Mouse (Mus musculus) megakaryocyte progenitor cell, adult 5-6 weeks (primary cell): Measurements from ENCODE around the gene Ccdc171. TPM values are rescaled to one million over a fixed set of nuclear protein-coding genes. Genes with fewer than 3 reads are reported as not detected.
A peak's percentile ranks its signal among the peaks of the same experiment; 100 is the strongest.

Source experiments
- ATAC-seq: replicated peaks from 2 replicates; pipeline ENCODE4 v1.8.0; 2016; ENCODE audit warnings: mild to moderate bottlenecking, moderate TSS enrichment, inconsistent platforms; ENCODE audit not compliant: poor library complexity
- total RNA-seq, 2 experiments: library from RNA; stranded (forward) in 1 of 2; stranded (reverse) in 1 of 2; fragments of 157-497, 149-512 nt in 1 of 2; fragments of 200-1000 nt in 1 of 2; gene quantifications; 2 replicates each; pipeline versions ENCODE4 v1.2.3 to v1.2.4; 2015 to 2017

The Ccdc171 gene
- total RNA-seq, 2 experiments from 2014 or later, result 5.9 to 6.2 TPM

GRCm38 (mm10) chr4:83780044-83780443 is 254.7 kb downstream of the Ccdc171 start:
- ATAC-seq, result no peak

GRCm38 (mm10) chr4:83785115-83785514 is 259.8 kb downstream of the Ccdc171 start:
- peak; percentile 42; the same call in 1 of the 2 replicates for ATAC-seq

GRCm38 (mm10) chr4:83791811-83792210 is 266.5 kb downstream of the Ccdc171 start:
- ATAC-seq, result no peak

- ATAC-seq, result peak; percentile 82
Measured at GRCm38 (mm10) chr4:83794315-83794922, 269.1 kb downstream of the Ccdc171 start.

- no peak for ATAC-seq
Measured at GRCm38 (mm10) chr4:83794930-83795459, 269.6 kb downstream of the Ccdc171 start.

GRCm38 (mm10) chr4:83797976-83798375 is 272.6 kb downstream of the Ccdc171 start:
- no peak for ATAC-seq

- peak; percentile 90 for ATAC-seq
Measured at GRCm38 (mm10) chr4:83798674-83799430, 273.5 kb downstream of the Ccdc171 start.

- peak; percentile 23; the same call in 1 of the 2 replicates for ATAC-seq
Measured at GRCm38 (mm10) chr4:83800402-83800801, 275.1 kb downstream of the Ccdc171 start.

GRCm38 (mm10) chr4:83816925-83817324 is 291.6 kb downstream of the Ccdc171 start:
- ATAC-seq, result no peak

- no peak for ATAC-seq
Measured at GRCm38 (mm10) chr4:83829718-83830459, 304.5 kb downstream of the Ccdc171 start.

GRCm38 (mm10) chr4:83830891-83831880 is 305.8 kb downstream of the Ccdc171 start:
- ATAC-seq, result no peak

GRCm38 (mm10) chr4:83839077-83839476 is 313.7 kb downstream of the Ccdc171 start:
- ATAC-seq, result no peak

- no peak for ATAC-seq
Measured at GRCm38 (mm10) chr4:83846304-83846703, 321.0 kb downstream of the Ccdc171 start.

GRCm38 (mm10) chr4:83853885-83854284 is 328.5 kb downstream of the Ccdc171 start:
- no peak for ATAC-seq

- no peak for ATAC-seq
Measured at GRCm38 (mm10) chr4:83861706-83862105, 336.4 kb downstream of the Ccdc171 start.

GRCm38 (mm10) chr4:83862295-83862694 is 336.9 kb downstream of the Ccdc171 start:
- no peak for ATAC-seq

GRCm38 (mm10) chr4:83876600-83876999 is 351.3 kb downstream of the Ccdc171 start:
- ATAC-seq, result peak; percentile 55; the same call in 1 of the 2 replicates

- ATAC-seq, result no peak
Measured at GRCm38 (mm10) chr4:83878236-83878635, 352.9 kb downstream of the Ccdc171 start.

- peak; percentile 80 for ATAC-seq
Measured at GRCm38 (mm10) chr4:83888459-83889054, 363.2 kb downstream of the Ccdc171 start.
